Comparison of ENCODE assay signal across 8 mouse cellular contexts in genomic region chrX:73227914-73228605, GRCm38 (mm10). TPM values are rescaled to one million over a fixed set of nuclear protein-coding genes. Genes with fewer than 3 reads are reported as not detected.
DNase-seq lines count a peak whose midpoint lies in the region; ATAC-seq and TF ChIP-seq lines count a peak whose summit lies in the region.

Gene F8a, plus strand, starts transcription at chrX:73228291.

- peak; percentile 95 for ATAC-seq in G1E (ENCODE audit: extremely low read depth, insufficient number of reproducible peaks, low FRiP score, poor library complexity, severe bottlenecking)
- peak; percentile 97 for ATAC-seq in forebrain, embryonic 15.5 days (replicated peaks)
- peak; percentile 96 for ATAC-seq in neural tube, embryonic 15.5 days (ENCODE audit: low FRiP score)

- no peaks in the 10 kb centered on the region for H3K9me3 ChIP-seq in G1E (replicated peaks)
- H3K9me3 ChIP-seq in forebrain, embryonic 15.5 days: no peaks in the 10 kb centered on the region
- H3K9me3 ChIP-seq in neural tube, embryonic 15.5 days (replicated peaks): no peaks in the 10 kb centered on the region

- intact Hi-C loops in heart, postnatal 25 days (cut with DNase I): no loop called here

- peaks cover 4% of the 10 kb centered on the region; the same call in 1 of the 2 replicates for H3K4me1 ChIP-seq in G1E (ENCODE audit: insufficient read depth, low read depth, low read length)
- H3K4me1 ChIP-seq in forebrain, embryonic 15.5 days: no peaks in the 10 kb centered on the region
- no peaks in the 10 kb centered on the region for H3K4me1 ChIP-seq in lung, adult 2 months (ENCODE audit: control insufficient read depth, insufficient read depth, low read length)
- H3K4me1 ChIP-seq in neural tube, embryonic 15.5 days: peaks cover 10% of the 10 kb centered on the region; the same call in 1 of the 2 replicates

- peak within 1 kb of the TSS; percentile 97 for H3K27ac ChIP-seq in forebrain, embryonic 15.5 days (replicated peaks)
- H3K27ac ChIP-seq in layer of hippocampus, adult 2 months: peak within 1 kb of the TSS; percentile 96
- peak within 1 kb of the TSS; percentile 94 for H3K27ac ChIP-seq in neural tube, embryonic 15.5 days (replicated peaks)

- DNase-seq in G1E (ENCODE audit: low spot score): peak; percentile 54
- peak; percentile 84 for DNase-seq in cerebellum, adult 11-12 months
- peak; percentile 64 for DNase-seq in heart, postnatal 25 days (ENCODE audit: low spot score)
- peak; percentile 64 to 66 for DNase-seq in layer of hippocampus, adult 2 months (ENCODE audit: low spot score in 2 of 2)
- DNase-seq in lung, adult 2 months: peak; percentile 75
- peak; percentile 79 for DNase-seq in testis, postnatal 10 days (ENCODE audit: low spot score)

- H3K9ac ChIP-seq in forebrain, embryonic 15.5 days (replicated peaks): peak within 1 kb of the TSS; percentile 75
- peak within 1 kb of the TSS; percentile 64 for H3K9ac ChIP-seq in neural tube, embryonic 15.5 days (replicated peaks)

- peak within 1 kb of the TSS; percentile 65 for H3K4me2 ChIP-seq in forebrain, embryonic 15.5 days (replicated peaks)
- peak within 1 kb of the TSS; percentile 62 for H3K4me2 ChIP-seq in neural tube, embryonic 15.5 days

- WGBS in forebrain, embryonic 15.5 days: 24% methylated on average over 36 of the region's 39 CpGs
- WGBS in lung, adult 2 months: 22% methylated on average over 39 of the region's 39 CpGs
- WGBS in neural tube, embryonic 15.5 days: 15% methylated on average over 39 of the region's 39 CpGs

- no peak for TF ChIP-seq CTCF in G1E (IDR thresholded peaks at IDR 0.05; ENCODE audit: low read depth, low read length)
- TF ChIP-seq CTCF in layer of hippocampus, adult 2 months (conservative IDR thresholded peaks at IDR 0.05): no peak
- no peak for TF ChIP-seq CTCF in lung, adult 2 months (IDR thresholded peaks at IDR 0.05; ENCODE audit: insufficient read depth, low read length)

- no peaks in the 10 kb centered on the region for H3K27me3 ChIP-seq in G1E (ENCODE audit: insufficient read depth, low read length)
- no peaks in the 10 kb centered on the region for H3K27me3 ChIP-seq in forebrain, embryonic 15.5 days
- no peaks in the 10 kb centered on the region for H3K27me3 ChIP-seq in neural tube, embryonic 15.5 days (replicated peaks)

- peak; percentile 88; the same call in 1 of the 2 replicates for TF ChIP-seq POLR2A in lung, adult 2 months (IDR thresholded peaks at IDR 0.05; ENCODE audit: borderline replicate concordance, extremely low read depth, low read depth, low read length)

- H3K36me3 ChIP-seq in G1E (replicated peaks): no peaks in the 10 kb centered on the region
- no peaks in the 10 kb centered on the region for H3K36me3 ChIP-seq in forebrain, embryonic 15.5 days
- no peaks in the 10 kb centered on the region for H3K36me3 ChIP-seq in neural tube, embryonic 15.5 days

- peak within 1 kb of the TSS; percentile 82 for H3K4me3 ChIP-seq in G1E (ENCODE audit: low read depth, low read length)
- peak within 1 kb of the TSS; percentile 67 for H3K4me3 ChIP-seq in forebrain, embryonic 15.5 days
- peak within 1 kb of the TSS; percentile 69 for H3K4me3 ChIP-seq in layer of hippocampus, adult 2 months
- peak within 1 kb of the TSS; percentile 93 for H3K4me3 ChIP-seq in lung, adult 2 months (replicated peaks; ENCODE audit: extremely low read depth, low read depth, low read length)
- peak within 1 kb of the TSS; percentile 60 for H3K4me3 ChIP-seq in neural tube, embryonic 15.5 days (replicated peaks)

RNA-seq across cellular contexts. Expression of gene F8a, which starts in this region (rescaled TPM):
- total RNA-seq in G1E (2014; fragmentation: Nextera tagmentation) (2.0 and 2.3 TPM in 2 replicates), G1E (2017) (5.9 and 6.1 TPM in 2 replicates)
- polyA plus RNA-seq in G1E (2012): 14.7 and 18.2 TPM in 2 replicates
- 25.6 and 28.0 TPM in 2 replicates for polyA plus RNA-seq in forebrain, embryonic 15.5 days (2015; fragmentation: Nextera tagmentation; extraction: Ambion mirVana)
- 1 to 10 TPM; 6.9 to 7.5 TPM for total RNA-seq in heart, postnatal 25 days (2021)
- total RNA-seq in layer of hippocampus, adult 2 months (2021): 10 to 100 TPM; 12.9 to 14.0 TPM
- 11.7 and 15.1 TPM in 2 replicates for polyA plus RNA-seq in lung, adult 2 months (2012; rRNA removed)
- polyA plus RNA-seq in neural tube, embryonic 15.5 days (2015; fragmentation: Nextera tagmentation; extraction: Ambion mirVana): 31.3 and 35.3 TPM in 2 replicates

Comparison
In these comparisons a context has a peak if more than half of its experiments do, and no peak if none do; other contexts are left out.
1. Peak in every context shown above with its lines: DNase-seq, ATAC-seq, H3K4me3 ChIP-seq and H3K27ac ChIP-seq.